Mouse (Mus musculus) liver, postnatal 0 days (tissue): ENCODE measurements around the gene Pde11a.

Experiments
- CTCF ChIP-seq: sonication (generic); IDR thresholded peaks from 2 replicates; pipeline ENCODE4 v1.5.1; 2016; ENCODE audit warnings: antibody characterized with exemption, low read depth
- EP300 ChIP-seq: IDR thresholded peaks from 2 replicates; pipeline ENCODE4 v1.6.1; 2016; ENCODE audit warnings: antibody characterized with exemption, low read depth, mild to moderate bottlenecking

- TF ChIP-seq CTCF (no peak), EP300 (no peak)
Observed at GRCm38 (mm10) chr2:76100597-76100996, 238.0 kb downstream of the Pde11a start.
